Mouse (Mus musculus) layer of hippocampus, postnatal 14 days (tissue): ENCODE results near the gene Zfp638. TPM values are rescaled to one million over a fixed set of nuclear protein-coding genes. Genes with fewer than 3 reads are reported as not detected.
"Not testable (repeated sequence)": the region's sequence is repeated elsewhere in the genome, so short reads cannot be mapped to it uniquely, and the experiment has no call there.

Experiments used
- DNase-seq, 2 experiments: peaks; one replicate each; pipeline ENCODE4 v3.0.0; 2021 to 2022; ENCODE audit warnings: low spot score in 2 of 2, mixed read lengths in 1 of 2
- total RNA-seq, 2 experiments: library from RNA; stranded (reverse); gene quantifications; 2 replicates each; pipeline ENCODE4 v1.2.3; 2021

Gene Zfp638
- total RNA-seq, 2 experiments from 2014 or later, result 121 to 131 TPM

DNA sequence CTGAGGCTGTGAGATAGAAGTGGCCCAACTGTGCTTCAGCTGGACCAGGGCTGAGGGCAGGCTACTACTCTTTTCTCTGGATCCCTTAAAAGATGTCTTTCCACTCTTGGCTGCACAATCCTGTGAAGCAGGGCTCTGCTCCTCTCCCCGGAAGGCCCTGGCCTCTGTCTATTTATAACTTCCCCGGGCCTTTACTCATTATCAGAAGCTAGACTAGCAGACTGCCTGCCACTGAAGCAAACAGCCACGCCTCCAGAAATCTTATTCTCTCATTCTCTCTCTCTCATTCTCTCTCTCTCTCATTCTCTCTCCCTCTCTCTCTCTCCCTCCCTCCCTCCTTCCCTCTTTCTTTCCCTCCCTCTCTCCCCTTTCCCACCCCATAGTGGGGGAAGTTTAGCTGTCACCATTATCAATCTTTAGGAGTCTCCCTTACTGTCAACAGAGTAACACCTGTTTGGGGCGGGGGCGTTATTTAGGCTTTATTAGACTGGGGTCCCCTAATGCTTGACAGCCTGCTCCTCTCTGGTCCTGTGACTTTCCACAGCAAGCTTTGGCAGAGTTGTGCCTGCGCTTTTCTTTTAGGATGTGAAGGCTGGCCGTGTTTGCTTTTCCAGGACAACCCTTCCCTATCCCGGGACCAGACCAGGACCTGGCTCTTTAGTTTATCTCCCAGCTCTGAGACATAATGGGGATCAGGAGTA, 142.4 kb downstream of the Zfp638 start:
- DNase-seq, result no peak

GRCm38 (mm10) chr6:84009915-84010302, 143.0 kb downstream of the Zfp638 start:
- no peak for DNase-seq

DNA sequence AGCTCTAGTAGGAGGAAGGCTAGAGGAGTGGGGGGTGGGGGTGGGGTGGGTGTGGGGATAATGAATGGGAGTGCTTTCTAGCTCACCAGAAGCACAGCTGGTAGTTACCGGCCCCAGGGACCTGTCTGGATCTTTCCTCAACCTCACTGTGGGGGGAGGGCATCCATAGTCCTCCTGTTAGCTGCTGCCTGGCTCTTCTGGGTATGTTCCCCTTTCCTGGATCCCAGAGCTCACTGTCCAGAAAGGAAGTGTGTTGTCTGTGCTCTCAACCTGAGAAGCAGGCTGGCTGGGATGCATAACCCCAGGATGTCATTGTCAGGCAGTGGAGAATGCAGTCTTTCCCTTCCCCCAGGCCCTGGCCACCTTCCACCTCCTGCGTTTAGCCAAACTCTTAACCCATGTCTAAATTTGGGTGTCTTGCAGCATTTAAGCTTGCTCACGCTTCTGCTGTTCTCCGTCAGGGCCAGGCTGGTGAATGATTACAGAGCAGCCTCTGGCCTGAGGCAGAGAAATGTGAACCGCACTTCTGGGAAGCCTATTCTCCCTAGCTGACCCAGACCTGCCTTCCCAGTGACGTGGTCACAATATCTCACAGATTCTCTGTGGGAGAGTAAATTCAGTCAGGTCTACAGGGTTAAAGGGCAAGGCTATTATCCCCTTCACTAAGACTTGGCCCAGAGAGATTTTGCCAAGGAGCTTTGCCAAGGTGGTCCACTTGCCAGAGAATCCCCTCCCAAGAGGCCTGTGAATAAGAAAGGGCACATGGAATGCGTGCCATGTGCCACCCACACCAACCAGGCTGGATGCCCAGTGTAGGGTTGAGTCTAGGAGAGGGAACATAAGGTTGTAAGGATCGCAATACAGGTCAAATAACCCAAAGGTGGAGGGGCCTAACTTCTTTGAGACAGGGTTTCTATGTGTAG, 143.7 kb downstream of the Zfp638 start:
- DNase-seq, result no peak

GRCm38 (mm10) chr6:84014961-84015683, 148.2 kb downstream of the Zfp638 start:
- DNase-seq, result not testable (repeated sequence)

DNA sequence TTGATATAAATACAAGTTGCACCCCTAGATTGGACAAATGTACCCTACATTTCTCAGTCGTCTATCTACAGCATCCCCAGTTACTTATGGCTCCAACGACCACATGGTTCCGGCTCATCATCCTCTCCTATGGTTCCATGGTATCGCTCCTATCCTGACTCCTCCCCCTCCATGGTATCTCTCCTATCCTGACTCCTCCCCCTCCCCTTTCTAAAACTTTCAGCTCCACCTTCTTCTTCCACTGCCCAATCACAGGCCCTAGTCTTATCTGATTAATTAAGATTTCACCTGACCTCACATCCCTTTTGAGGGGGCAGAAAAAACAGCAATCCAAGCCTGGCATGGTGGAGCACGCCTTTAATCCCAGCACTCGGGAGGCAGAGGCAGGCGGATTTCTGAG, 149.9 kb downstream of the Zfp638 start:
- no peak for DNase-seq

DNA sequence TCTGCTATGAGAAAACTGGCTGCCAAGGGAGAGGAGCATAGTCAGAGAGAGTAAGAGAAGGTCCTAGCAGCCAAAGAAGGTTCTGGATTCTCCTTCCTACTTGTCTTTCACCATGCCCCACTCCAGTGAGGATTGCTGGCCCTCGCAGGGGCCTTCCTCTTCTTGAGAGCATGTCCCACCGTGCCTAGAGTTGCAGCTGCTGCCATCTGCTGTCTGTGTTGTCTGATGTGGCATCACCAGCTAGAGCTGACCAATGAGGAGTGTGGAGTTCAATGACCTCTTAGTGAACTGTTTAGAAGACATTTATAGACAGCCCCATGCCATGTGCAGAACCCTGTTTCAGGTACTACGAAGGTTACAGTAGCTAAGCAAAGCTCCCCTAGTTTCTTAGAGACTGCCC, 150.5 kb downstream of the Zfp638 start:
- DNase-seq, result no peak

DNA sequence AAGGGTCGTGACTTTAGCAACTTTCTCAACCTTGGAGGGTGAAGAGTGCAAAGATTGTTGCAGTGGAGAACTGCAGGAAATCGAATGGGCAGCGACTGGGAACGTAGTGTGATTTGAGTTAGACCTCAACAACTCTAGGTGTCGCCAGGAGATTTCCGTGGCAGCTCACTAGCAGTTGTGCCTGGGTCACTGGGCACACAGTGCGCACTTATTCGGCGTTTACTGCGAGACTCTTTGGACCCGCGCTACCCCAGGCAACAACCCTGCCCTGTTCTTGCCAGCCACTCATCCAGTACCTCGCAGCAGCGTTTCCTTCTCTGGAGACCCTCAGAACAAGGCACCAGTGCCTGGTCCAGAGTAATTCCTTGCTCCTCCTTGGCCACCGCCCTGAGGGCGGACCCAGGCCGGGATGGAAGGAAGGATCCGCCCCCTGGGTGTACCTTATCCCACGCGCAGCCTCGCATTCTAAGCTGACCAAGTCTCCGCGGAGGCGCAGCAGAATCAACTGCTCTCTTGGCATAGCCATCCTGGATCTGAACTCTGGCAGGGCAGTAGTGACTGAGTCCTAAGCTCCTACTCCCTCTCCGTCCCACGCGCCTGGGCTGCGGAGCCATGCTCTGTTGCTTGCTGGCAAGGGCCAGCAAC, 152.1 kb downstream of the Zfp638 start:
- DNase-seq, result no peak

- DNase-seq, result no peak
Measured at GRCm38 (mm10) chr6:84020002-84020401, 153.1 kb downstream of the Zfp638 start.

- DNase-seq, result no peak
Measured at GRCm38 (mm10) chr6:84021990-84022389, 155.1 kb downstream of the Zfp638 start.

DNA sequence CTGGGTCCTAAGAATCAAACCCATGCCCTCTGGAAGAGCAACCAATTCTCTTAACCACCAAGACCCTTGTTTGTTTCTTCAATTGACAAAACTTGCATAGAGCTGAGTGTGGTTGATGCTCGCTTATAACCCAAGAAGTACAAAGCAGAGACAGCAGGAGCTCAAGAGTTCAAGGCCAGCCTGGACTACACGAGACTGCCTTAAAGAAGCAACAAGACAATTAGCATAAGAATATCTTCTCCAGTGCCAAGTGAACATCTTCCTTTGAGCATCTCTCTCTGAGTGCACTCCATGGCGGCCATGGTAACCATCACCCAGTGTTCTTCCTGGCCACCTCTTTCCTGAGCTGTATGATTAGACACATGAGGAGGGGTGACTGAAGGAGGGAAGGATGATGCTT, 158.7 kb downstream of the Zfp638 start:
- DNase-seq, result no peak

DNA sequence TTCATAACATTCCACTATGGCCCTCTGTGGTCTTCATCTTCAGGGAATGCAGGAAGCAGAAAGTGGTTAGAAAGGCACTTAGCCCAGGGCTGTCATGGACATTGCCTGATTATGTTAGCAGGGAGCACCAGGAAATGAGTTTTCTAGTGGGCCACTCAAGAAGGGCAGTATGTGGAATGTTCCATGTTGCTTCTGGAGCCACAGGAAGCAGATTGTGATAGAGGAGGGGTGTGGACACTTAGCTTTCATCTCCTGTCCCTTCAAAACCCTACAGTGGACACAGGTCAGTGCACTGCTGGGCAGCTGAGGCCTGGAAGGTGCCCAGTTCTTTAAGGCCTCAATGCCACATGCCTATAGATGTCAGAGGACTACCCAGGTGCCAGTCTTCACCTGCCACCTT, 161.9 kb downstream of the Zfp638 start:
- no peak for DNase-seq

- DNase-seq, result no peak
Measured at GRCm38 (mm10) chr6:84029775-84030174, 162.9 kb downstream of the Zfp638 start.

DNA sequence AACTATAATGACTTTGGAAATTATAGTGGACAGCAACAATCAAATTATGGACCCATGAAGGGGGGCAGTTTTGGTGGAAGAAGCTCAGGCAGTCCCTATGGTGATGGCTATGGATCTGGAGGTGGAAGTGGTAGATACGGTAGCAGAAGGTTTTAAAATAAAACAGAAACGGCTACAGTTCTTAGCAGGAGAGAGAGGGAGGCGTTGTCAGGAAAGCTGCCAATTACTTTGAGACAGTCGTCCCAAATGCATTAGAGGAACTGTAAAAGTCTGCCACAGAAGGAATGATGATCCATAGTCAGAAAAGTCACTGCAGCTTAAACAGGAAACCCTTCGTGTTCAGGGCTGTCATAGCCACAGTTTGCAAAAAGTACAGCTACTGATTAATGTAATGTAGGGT, 165.6 kb downstream of the Zfp638 start:
- not testable (repeated sequence) for DNase-seq

Other genes starting within 250 kb of the Zfp638 start
- not detected for gene Clec4f, start 210.9 kb upstream of the Zfp638 start, total RNA-seq
- not detected for gene Cd207, start 189.3 kb upstream of the Zfp638 start, total RNA-seq
- gene Vax2, start 155.8 kb upstream of the Zfp638 start, total RNA-seq, result not detected
- under 1 TPM in 1 of 2 experiments, not detected in 1; 0.45 TPM for gene Atp6v1b1, start 124.1 kb upstream of the Zfp638 start, total RNA-seq
- not detected for gene Ankrd53, start 104.5 kb upstream of the Zfp638 start, total RNA-seq
- 10 to 100 TPM; 51.6 to 52.2 TPM for gene Tex261, start 91.3 kb upstream of the Zfp638 start, total RNA-seq
- 10 to 100 TPM; 51.6 to 52.6 TPM for gene Nagk, start 72.1 kb upstream of the Zfp638 start, total RNA-seq
- gene Paip2b, start 35.4 kb upstream of the Zfp638 start, total RNA-seq, result 10 to 100 TPM; 47.3 to 47.9 TPM
- gene Dysf, start 141.5 kb downstream of the Zfp638 start, total RNA-seq, result 1 to 10 TPM; 3.1 to 3.9 TPM